Mouse (Mus musculus): ENCODE measurements around the gene Zfp273. TPM values are rescaled to one million over a fixed set of nuclear protein-coding genes. Genes with fewer than 3 reads are reported as not detected.
"Not testable (repeated sequence)": the region's sequence is repeated elsewhere in the genome, so short reads cannot be mapped to it uniquely, and the experiment has no call there.

Zfp273 gene
- total and polyA plus RNA-seq, 2 experiments from 2014 or later = 8.7 to 14.5 TPM

- Histone ChIP-seq H3K4me3 (ENCODE audit: low read depth, low read length) (peak overlapping the region; percentile 86), H3K4me2 (ENCODE audit: low read depth) (peak overlapping the region; percentile 74), H3K36me3 (ENCODE audit: insufficient read depth) (no peaks in the 10 kb centered on the region), H3K9ac (peak overlapping the region; percentile 78; the same call in 1 of the 2 replicates), H3K9me3 (ENCODE audit: low read length) (no peaks in the 10 kb centered on the region), H3K27ac (ENCODE audit: low read depth, low read length) (no peak overlapping the region), H3K27me3 (ENCODE audit: insufficient read depth, low read length) (no peaks in the 10 kb centered on the region), H3K4me1 (ENCODE audit: insufficient read depth) (no peaks in the 10 kb centered on the region)
- 78% methylated on average over 8 of the region's 8 CpGs for WGBS
- no peak for DNase-seq
- TF ChIP-seq CTCF (IDR thresholded peaks at IDR 0.05; ENCODE audit: low read depth) = no peak
- no peak for ATAC-seq
These were observed 405 bp upstream of the Zfp273 start for GRCm38 (mm10) chr13:67812961-67813709.

GRCm38 (mm10) chr13:67818636-67819035 lies 5.1 kb downstream of the Zfp273 start:
- no peak for ATAC-seq
- WGBS = 80% methylated on average over 1 of the region's 1 CpGs
- no peak for DNase-seq
- TF ChIP-seq CTCF (IDR thresholded peaks at IDR 0.05; ENCODE audit: low read depth) = no peak
- H3K9me3 ChIP-seq (ENCODE audit: low read length) = peaks cover 15% of the 10 kb centered on the region; the same call in 1 of the 2 replicates
- no peak overlapping the region for H3K27ac ChIP-seq (ENCODE audit: low read depth, low read length)
- no peaks in the 10 kb centered on the region for H3K4me1 ChIP-seq (ENCODE audit: insufficient read depth)
- no peak overlapping the region for H3K4me3 ChIP-seq (ENCODE audit: low read depth, low read length)
- no peak overlapping the region for H3K9ac ChIP-seq
- H3K36me3 ChIP-seq (ENCODE audit: insufficient read depth) = peaks cover 6% of the 10 kb centered on the region; the same call in 1 of the 2 replicates
- H3K4me2 ChIP-seq (ENCODE audit: low read depth) = no peak overlapping the region
- no peaks in the 10 kb centered on the region for H3K27me3 ChIP-seq (ENCODE audit: insufficient read depth, low read length)

- Histone ChIP-seq H3K9ac (peak within 1 kb of the TSS; percentile 61), H3K27me3 (ENCODE audit: insufficient read depth, low read length) (no peaks in the 10 kb centered on the region), H3K4me1 (ENCODE audit: insufficient read depth) (no peaks in the 10 kb centered on the region), H3K4me2 (ENCODE audit: low read depth) (peak within 1 kb of the TSS; percentile 71), H3K9me3 (ENCODE audit: low read length) (peaks cover 7% of the 10 kb centered on the region; the same call in 1 of the 2 replicates), H3K4me3 (ENCODE audit: low read depth, low read length) (peak within 1 kb of the TSS; percentile 58), H3K27ac (ENCODE audit: low read depth, low read length) (no peak within 1 kb of the TSS), H3K36me3 (ENCODE audit: insufficient read depth) (peaks cover 7% of the 10 kb centered on the region)
- ATAC-seq (peak; percentile 84), DNase-seq (peak; percentile 84)
- 3% methylated on average over 14 of the region's 14 CpGs for WGBS
- no peak for TF ChIP-seq CTCF (IDR thresholded peaks at IDR 0.05; ENCODE audit: low read depth)
These were observed 17.4 kb downstream of the Zfp273 start, which contains the start of gene Gm10037 for GRCm38 (mm10) chr13:67830911-67831336. TSS of gene Gm10037 (plus strand) at chr13:67831106.

- not testable (repeated sequence) for H3K9ac ChIP-seq; H3K4me1 ChIP-seq (ENCODE audit: insufficient read depth); H3K36me3 ChIP-seq (ENCODE audit: insufficient read depth); H3K4me2 ChIP-seq (ENCODE audit: low read depth); H3K9me3 ChIP-seq (ENCODE audit: low read length); H3K27ac ChIP-seq (ENCODE audit: low read depth, low read length); H3K4me3 ChIP-seq (ENCODE audit: low read depth, low read length); DNase-seq; H3K27me3 ChIP-seq (ENCODE audit: insufficient read depth, low read length)
- peak; percentile 43 for TF ChIP-seq CTCF (IDR thresholded peaks at IDR 0.05; ENCODE audit: low read depth)
- peak; percentile 33; the same call in 1 of the 2 replicates for ATAC-seq
These were observed 19.6 kb downstream of the Zfp273 start for GRCm38 (mm10) chr13:67833137-67833536.

GRCm38 (mm10) chr13:67843775-67844118 lies 30.2 kb downstream of the Zfp273 start:
- no peak for TF ChIP-seq CTCF (IDR thresholded peaks at IDR 0.05; ENCODE audit: low read depth)
- 38% methylated on average over 6 of the region's 6 CpGs for WGBS
- Histone ChIP-seq H3K36me3 (ENCODE audit: insufficient read depth) (no peaks in the 10 kb centered on the region), H3K27ac (ENCODE audit: low read depth, low read length) (peak overlapping the region; percentile 66; the same call in 1 of the 2 replicates), H3K4me1 (ENCODE audit: insufficient read depth) (no peaks in the 10 kb centered on the region), H3K4me3 (ENCODE audit: low read depth, low read length) (peak overlapping the region; percentile 42), H3K9me3 (ENCODE audit: low read length) (no peaks in the 10 kb centered on the region), H3K27me3 (ENCODE audit: insufficient read depth, low read length) (no peaks in the 10 kb centered on the region), H3K9ac (peak overlapping the region; percentile 45; the same call in 1 of the 2 replicates), H3K4me2 (ENCODE audit: low read depth) (peak overlapping the region; percentile 56)
- no peak for DNase-seq
- no peak for ATAC-seq

GRCm38 (mm10) chr13:67844119-67844852 lies 30.7 kb downstream of the Zfp273 start:
- Histone ChIP-seq H3K36me3 (ENCODE audit: insufficient read depth) (no peaks in the 10 kb centered on the region), H3K9me3 (ENCODE audit: low read length) (no peaks in the 10 kb centered on the region), H3K4me3 (ENCODE audit: low read depth, low read length) (peak overlapping the region; percentile 42), H3K4me2 (ENCODE audit: low read depth) (peak overlapping the region; percentile 56), H3K27me3 (ENCODE audit: insufficient read depth, low read length) (no peaks in the 10 kb centered on the region), H3K9ac (peak overlapping the region; percentile 51), H3K4me1 (ENCODE audit: insufficient read depth) (no peaks in the 10 kb centered on the region), H3K27ac (ENCODE audit: low read depth, low read length) (peak overlapping the region; percentile 66; the same call in 1 of the 2 replicates)
- DNase-seq = peak; percentile 86
- ATAC-seq = peak; percentile 86
- TF ChIP-seq CTCF (IDR thresholded peaks at IDR 0.05; ENCODE audit: low read depth) = peak; percentile 75
- under 1% methylated on average over 14 of the region's 19 CpGs for WGBS

- peak overlapping the region; percentile 56 for H3K4me2 ChIP-seq (ENCODE audit: low read depth)
- no peak for TF ChIP-seq CTCF (IDR thresholded peaks at IDR 0.05; ENCODE audit: low read depth)
- no peaks in the 10 kb centered on the region for H3K4me1 ChIP-seq (ENCODE audit: insufficient read depth)
- no peaks in the 10 kb centered on the region for H3K9me3 ChIP-seq (ENCODE audit: low read length)
- no peaks in the 10 kb centered on the region for H3K36me3 ChIP-seq (ENCODE audit: insufficient read depth)
- H3K9ac ChIP-seq = peak overlapping the region; percentile 51
- 15% methylated on average over 8 of the region's 8 CpGs for WGBS
- no peaks in the 10 kb centered on the region for H3K27me3 ChIP-seq (ENCODE audit: insufficient read depth, low read length)
- ATAC-seq (peak; percentile 38), DNase-seq (no peak)
- peak overlapping the region; percentile 42 for H3K4me3 ChIP-seq (ENCODE audit: low read depth, low read length)
- no peak overlapping the region for H3K27ac ChIP-seq (ENCODE audit: low read depth, low read length)
These were observed 31.3 kb downstream of the Zfp273 start for GRCm38 (mm10) chr13:67844853-67845194.
